Mouse (Mus musculus): ENCODE data around the gene Col6a4. TPM values are rescaled to one million over a fixed set of nuclear protein-coding genes. Genes with fewer than 3 reads are reported as not detected.

The Col6a4 gene
- polyA plus RNA-seq (2015; fragmentation: Nextera tagmentation; extraction: Ambion mirVana), result 0.22 and 0.51 TPM in 2 replicates

DNA sequence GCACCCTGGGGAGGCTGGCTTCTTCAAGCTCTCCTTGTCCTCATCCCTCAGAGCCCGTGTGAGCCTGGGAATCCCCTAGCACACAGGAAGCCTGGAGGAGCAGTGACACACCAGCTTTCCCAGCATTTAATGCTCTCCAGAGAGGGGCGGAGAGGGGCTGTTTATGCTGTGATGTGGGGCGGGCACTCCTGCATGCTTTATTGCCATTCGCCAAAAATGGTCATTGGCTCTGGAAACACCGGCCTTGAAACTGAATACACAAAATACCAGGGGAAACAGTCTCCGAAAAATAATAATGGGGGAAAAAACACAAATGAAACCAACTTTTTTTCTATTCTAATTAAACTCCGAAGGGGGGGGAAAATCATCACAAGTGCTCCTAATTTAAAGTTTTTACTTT is at the start of gene Col6a4:
Col6a4 (minus strand) TSS at position 101 of the 400 bp plus-strand sequence.
- ATAC-seq (ENCODE audit: low read depth), result no peak

DNA sequence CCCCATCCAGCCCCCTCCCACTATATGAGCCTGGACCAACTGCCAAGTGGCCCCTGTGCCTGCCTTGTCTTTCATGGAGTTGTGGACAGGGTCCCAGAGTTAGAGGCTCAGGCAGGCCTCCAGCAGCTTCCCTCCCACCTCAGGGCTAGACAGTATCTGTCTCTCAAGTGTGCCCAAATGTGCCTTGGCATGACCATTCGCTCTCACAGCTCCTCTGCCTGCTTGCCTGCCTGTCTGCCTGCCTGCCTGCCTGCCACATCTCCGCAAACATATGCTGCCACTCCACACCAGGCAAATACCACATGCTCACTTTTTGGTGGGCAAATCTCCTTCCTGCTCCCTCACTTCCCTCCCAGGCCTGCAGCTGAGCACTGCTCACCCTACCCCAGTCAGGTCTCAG is 49.0 kb upstream of the Col6a4 start:
- H3K4me1 ChIP-seq (replicated peaks), result peaks cover 63% of the 10 kb centered on the region
- H3K9ac ChIP-seq, result no peak overlapping the region
- no peak overlapping the region for H3K4me3 ChIP-seq
- ATAC-seq (ENCODE audit: low read depth), result no peak
- H3K9me3 ChIP-seq, result no peaks in the 10 kb centered on the region
- H3K36me3 ChIP-seq, result no peaks in the 10 kb centered on the region
- no peak overlapping the region for H3K4me2 ChIP-seq
- 84% methylated on average over 2 of the region's 2 CpGs for WGBS
- H3K27me3 ChIP-seq, result no peaks in the 10 kb centered on the region
- no peak overlapping the region; the same call in 1 of the 2 replicates for H3K27ac ChIP-seq (replicated peaks)

More for the DNA sequence above, at the start of gene Col6a4:
- 50% methylated on average over 7 of the region's 7 CpGs for WGBS
- Histone ChIP-seq H3K4me1 (replicated peaks) (0 out of 2 replicates have a peak, but pooled peaks cover 6% of the 10 kb centered on the region), H3K9me3 (no peaks in the 10 kb centered on the region), H3K36me3 (no peaks in the 10 kb centered on the region), H3K4me3 (no peak within 1 kb of the TSS), H3K27ac (replicated peaks) (no peak within 1 kb of the TSS), H3K9ac (no peak within 1 kb of the TSS), H3K4me2 (no peak within 1 kb of the TSS), H3K27me3 (no peaks in the 10 kb centered on the region)

DNA sequence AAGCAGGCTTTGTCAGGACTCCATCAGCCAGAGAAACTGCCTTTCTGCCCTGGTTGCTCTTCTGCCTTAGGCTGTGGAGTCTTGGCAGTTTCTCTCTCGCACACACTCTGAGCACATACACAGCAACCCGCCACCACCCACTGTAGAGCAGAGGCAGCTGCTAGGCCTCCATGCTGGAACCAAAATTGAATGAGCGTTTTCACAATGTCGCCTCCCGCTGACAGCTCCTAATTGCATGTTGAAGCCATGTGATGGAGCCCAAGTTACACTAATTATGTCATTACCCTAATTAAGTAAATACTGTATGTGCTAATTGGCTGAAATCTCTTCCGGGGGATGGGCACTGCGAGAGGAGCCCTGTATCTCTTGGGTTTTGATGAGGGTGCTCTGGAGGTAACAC is 47.6 kb upstream of the Col6a4 start:
- Histone ChIP-seq H3K4me2 (no peak overlapping the region), H3K9ac (no peak overlapping the region), H3K4me3 (no peak overlapping the region), H3K36me3 (no peaks in the 10 kb centered on the region), H3K27ac (replicated peaks) (peak overlapping the region; percentile 85), H3K9me3 (no peaks in the 10 kb centered on the region), H3K27me3 (no peaks in the 10 kb centered on the region), H3K4me1 (replicated peaks) (peaks cover 64% of the 10 kb centered on the region)
- ATAC-seq (ENCODE audit: low read depth), result no peak
- WGBS, result 55% methylated on average over 7 of the region's 7 CpGs

DNA sequence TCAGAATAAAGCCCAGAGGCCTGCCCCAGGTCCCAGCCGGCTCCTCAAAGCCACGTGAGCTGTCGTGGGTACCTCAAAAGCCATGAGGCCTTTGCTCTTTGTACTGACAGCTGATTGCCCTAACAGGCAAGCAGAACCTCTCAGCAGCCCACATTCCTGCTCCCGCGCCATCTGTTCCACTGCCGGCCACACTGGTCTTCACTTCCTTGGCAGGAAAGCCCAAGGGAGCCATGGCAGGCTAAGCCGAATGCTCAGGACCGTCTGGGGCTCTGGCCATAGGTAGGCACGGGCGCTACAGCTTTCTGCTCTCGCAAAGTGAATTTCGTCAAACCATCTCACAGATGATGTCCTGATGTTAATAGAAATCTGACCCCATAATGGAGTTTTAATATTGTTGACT is 45.4 kb upstream of the Col6a4 start:
- Histone ChIP-seq H3K4me2 (no peak overlapping the region), H3K4me3 (no peak overlapping the region), H3K9me3 (no peaks in the 10 kb centered on the region), H3K36me3 (no peaks in the 10 kb centered on the region), H3K27ac (replicated peaks) (peak overlapping the region; percentile 62), H3K9ac (no peak overlapping the region), H3K4me1 (replicated peaks) (peaks cover 62% of the 10 kb centered on the region), H3K27me3 (no peaks in the 10 kb centered on the region)
- ATAC-seq (ENCODE audit: low read depth), result no peak
- 51% methylated on average over 12 of the region's 12 CpGs for WGBS

DNA sequence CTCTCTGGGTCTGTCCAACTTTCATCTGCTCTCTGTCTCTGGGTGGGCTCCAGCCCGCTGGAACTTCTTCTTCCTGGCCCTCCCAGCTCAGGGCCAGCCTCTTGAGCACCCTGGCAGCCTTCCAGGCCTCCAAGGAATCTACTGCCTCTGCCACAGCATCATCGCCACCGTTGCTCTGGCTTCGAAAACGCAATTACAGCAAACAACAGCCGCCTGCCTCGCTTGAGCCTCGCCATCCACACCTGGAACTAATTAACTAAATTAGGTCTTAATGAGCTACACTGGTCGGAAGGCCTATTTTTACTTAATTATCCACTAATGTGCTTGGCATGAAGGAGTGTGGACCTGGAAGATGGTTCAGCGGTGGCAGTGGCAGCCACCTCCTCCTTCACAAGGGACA is 43.2 kb upstream of the Col6a4 start:
- Histone ChIP-seq H3K27me3 (no peaks in the 10 kb centered on the region), H3K9me3 (no peaks in the 10 kb centered on the region), H3K4me3 (no peak overlapping the region), H3K4me2 (no peak overlapping the region), H3K9ac (no peak overlapping the region), H3K36me3 (no peaks in the 10 kb centered on the region), H3K4me1 (replicated peaks) (peaks cover 58% of the 10 kb centered on the region), H3K27ac (replicated peaks) (peak overlapping the region; percentile 46)
- ATAC-seq (ENCODE audit: low read depth), result peak; percentile 57
- WGBS, result 26% methylated on average over 10 of the region's 10 CpGs

DNA sequence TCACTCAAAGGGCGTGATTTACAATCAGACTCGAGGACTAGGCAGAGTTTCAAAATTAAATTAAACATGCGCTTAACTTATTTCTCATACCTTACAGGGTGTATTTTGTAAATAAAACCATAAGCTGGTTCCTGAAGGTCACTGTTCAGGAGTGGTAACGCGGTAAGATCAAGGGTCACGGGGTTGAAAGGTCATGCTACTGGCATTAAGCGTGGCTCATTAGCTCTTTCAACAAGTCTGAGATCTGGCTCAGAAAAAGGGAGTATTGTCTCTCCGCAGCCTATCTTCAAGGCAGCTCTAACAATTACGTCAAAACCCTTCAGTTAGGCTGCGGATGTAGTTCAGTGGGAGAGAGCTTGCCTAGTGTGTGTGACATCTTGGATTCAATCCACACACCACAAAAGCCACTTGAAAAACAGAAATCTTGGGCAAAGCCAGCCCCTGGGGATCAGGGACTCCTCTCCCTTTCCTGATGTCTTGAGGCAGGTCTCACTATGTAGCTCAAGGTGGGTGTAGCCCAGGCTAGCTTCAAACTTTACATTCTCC is 41.2 kb upstream of the Col6a4 start:
- H3K9me3 ChIP-seq, result no peaks in the 10 kb centered on the region
- 38% methylated on average over 10 of the region's 10 CpGs for WGBS
- no peak for ATAC-seq (ENCODE audit: low read depth)

DNA sequence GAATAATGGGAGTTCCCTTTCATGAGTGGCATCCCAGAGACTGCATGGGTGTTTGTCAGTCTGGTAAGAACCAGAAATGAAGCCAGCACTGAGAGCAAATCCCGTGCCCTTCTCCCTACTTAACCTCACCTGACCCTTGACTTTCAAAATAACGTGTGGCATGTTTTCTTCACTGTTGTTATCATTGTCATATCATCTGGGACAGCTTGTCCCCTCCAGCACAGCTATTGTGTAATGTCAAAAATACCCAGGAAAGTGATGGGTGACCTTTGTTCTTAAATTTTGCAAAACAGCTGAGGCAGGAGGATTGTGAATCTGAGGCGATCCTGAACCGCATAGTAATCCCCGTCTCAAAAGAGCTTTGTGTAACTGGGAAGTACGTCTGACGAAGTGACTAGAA is 33.7 kb upstream of the Col6a4 start:
- no peak for ATAC-seq (ENCODE audit: low read depth)
- Histone ChIP-seq H3K4me2 (no peak overlapping the region), H3K4me1 (replicated peaks) (peaks cover 25% of the 10 kb centered on the region), H3K27me3 (no peaks in the 10 kb centered on the region), H3K36me3 (no peaks in the 10 kb centered on the region), H3K27ac (replicated peaks) (no peak overlapping the region), H3K9me3 (no peaks in the 10 kb centered on the region), H3K4me3 (no peak overlapping the region), H3K9ac (no peak overlapping the region)
- WGBS, result 88% methylated on average over 7 of the region's 7 CpGs

More for the DNA sequence above, 41.2 kb upstream of the Col6a4 start:
- Histone ChIP-seq H3K27ac (replicated peaks) (no peak overlapping the region), H3K4me1 (replicated peaks) (peaks cover 41% of the 10 kb centered on the region), H3K4me2 (no peak overlapping the region), H3K27me3 (no peaks in the 10 kb centered on the region), H3K9ac (no peak overlapping the region), H3K36me3 (no peaks in the 10 kb centered on the region), H3K4me3 (no peak overlapping the region)

DNA sequence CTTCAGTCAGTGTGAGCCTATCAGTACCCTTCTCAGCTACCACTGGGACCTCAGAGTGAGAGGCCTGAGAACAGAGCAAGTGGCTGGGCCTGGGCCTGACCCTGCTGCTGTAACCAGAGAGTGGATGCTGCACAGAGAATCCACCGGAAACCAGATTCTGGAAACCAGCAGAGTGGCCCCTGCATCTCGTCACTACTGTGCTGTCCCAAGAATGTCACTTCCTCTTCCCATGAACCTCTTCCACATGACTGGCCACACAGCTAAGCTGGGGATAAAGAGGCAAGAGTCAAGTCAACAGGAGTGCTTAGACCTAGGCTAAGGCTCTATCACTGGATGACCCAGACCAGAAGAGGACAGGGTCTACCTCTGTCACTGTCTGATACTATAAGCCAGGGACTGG is 32.5 kb upstream of the Col6a4 start:
- Histone ChIP-seq H3K4me2 (no peak overlapping the region), H3K4me3 (no peak overlapping the region), H3K27ac (replicated peaks) (no peak overlapping the region), H3K4me1 (replicated peaks) (peaks cover 25% of the 10 kb centered on the region), H3K9me3 (no peaks in the 10 kb centered on the region), H3K9ac (no peak overlapping the region), H3K36me3 (no peaks in the 10 kb centered on the region), H3K27me3 (no peaks in the 10 kb centered on the region)
- no peak for ATAC-seq (ENCODE audit: low read depth)
- WGBS, result 86% methylated on average over 2 of the region's 2 CpGs

DNA sequence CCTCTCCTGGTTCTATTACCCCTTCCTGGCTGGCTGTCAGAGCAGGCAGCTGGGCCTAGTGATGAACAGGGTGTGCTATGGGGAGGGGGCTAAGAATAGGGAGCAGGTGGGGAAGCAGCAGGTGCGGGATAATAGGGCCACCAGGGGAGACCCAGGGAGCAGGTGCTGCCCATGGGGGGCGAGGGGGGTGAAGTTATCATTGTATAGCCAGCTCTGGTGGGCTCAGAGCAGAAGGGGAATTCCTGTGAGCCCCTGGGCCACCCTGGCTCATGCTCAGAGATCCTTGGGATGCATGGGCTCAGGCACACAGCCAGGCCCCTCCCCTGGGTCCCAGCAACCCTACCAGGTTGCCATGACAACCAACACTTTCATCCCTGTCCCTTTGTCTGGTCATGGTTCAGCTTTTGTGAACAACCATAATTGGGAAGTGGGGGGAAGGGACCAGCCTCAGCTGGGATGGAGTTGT is 30.2 kb upstream of the Col6a4 start:
- H3K4me2 ChIP-seq, result no peak overlapping the region
- H3K9me3 ChIP-seq, result no peaks in the 10 kb centered on the region
- peak overlapping the region; percentile 80 for H3K27ac ChIP-seq (replicated peaks)
- H3K9ac ChIP-seq, result no peak overlapping the region
- ATAC-seq (ENCODE audit: low read depth), result peak; percentile 94
- H3K27me3 ChIP-seq, result no peaks in the 10 kb centered on the region
- no peaks in the 10 kb centered on the region for H3K36me3 ChIP-seq
- no peak overlapping the region for H3K4me3 ChIP-seq
- H3K4me1 ChIP-seq (replicated peaks), result peaks cover 25% of the 10 kb centered on the region
- 0% methylated on average over 2 of the region's 2 CpGs for WGBS

DNA sequence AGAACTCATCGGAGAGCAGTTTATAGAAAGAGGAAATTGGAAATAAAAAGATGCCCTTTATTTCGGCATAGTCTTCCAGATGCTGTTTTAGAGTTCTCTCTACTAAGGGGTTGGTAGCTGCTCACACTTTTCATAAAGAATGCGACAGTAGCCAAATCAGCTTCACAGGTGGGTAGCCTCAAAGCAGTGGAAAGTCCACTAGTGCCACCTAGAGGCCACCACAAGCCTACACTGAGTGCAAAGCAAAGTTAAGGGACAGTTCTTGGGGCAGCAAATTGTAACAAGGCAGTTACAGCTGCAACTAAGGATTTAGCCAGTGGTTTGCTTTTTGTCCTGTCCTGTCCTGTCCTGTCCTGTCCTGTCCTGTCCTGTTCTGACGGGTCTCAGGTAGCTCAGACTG is 27.0 kb upstream of the Col6a4 start:
- H3K9ac ChIP-seq, result no peak overlapping the region
- peaks cover 25% of the 10 kb centered on the region for H3K4me1 ChIP-seq (replicated peaks)
- H3K9me3 ChIP-seq, result 0 out of 2 replicates have a peak, but pooled peaks cover 4% of the 10 kb centered on the region
- H3K36me3 ChIP-seq, result no peaks in the 10 kb centered on the region
- 49% methylated on average over 4 of the region's 4 CpGs for WGBS
- no peaks in the 10 kb centered on the region for H3K27me3 ChIP-seq
- no peak overlapping the region for H3K27ac ChIP-seq (replicated peaks)
- no peak overlapping the region for H3K4me2 ChIP-seq
- H3K4me3 ChIP-seq, result no peak overlapping the region
- no peak for ATAC-seq (ENCODE audit: low read depth)

DNA sequence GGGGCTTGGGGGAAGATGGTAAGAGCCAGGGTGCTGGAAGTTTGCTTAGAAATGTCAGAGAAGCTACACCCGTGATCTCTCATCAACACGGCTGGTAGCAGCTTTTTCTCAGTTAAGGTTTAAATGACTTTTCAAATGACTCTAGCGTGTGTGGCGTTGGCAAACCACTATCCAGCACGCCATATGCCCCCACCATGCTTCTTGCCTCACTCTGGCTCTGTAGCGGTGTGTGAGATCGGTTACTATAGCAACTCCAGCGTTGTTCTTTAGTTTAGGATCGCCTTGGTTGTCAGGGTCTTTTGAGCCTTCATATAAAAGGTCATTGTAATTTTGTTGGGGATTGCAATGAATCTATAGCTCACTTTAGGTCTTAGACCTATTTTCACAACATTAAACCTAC is 22.5 kb upstream of the Col6a4 start:
- H3K9ac ChIP-seq, result no peak overlapping the region
- 54% methylated on average over 9 of the region's 9 CpGs for WGBS
- no peaks in the 10 kb centered on the region for H3K36me3 ChIP-seq
- no peak overlapping the region for H3K27ac ChIP-seq (replicated peaks)
- no peak for ATAC-seq (ENCODE audit: low read depth)
- no peak overlapping the region for H3K4me3 ChIP-seq
- H3K9me3 ChIP-seq, result 0 out of 2 replicates have a peak, but pooled peaks cover 4% of the 10 kb centered on the region
- H3K4me2 ChIP-seq, result no peak overlapping the region
- no peaks in the 10 kb centered on the region for H3K27me3 ChIP-seq
- H3K4me1 ChIP-seq (replicated peaks), result peaks cover 9% of the 10 kb centered on the region

DNA sequence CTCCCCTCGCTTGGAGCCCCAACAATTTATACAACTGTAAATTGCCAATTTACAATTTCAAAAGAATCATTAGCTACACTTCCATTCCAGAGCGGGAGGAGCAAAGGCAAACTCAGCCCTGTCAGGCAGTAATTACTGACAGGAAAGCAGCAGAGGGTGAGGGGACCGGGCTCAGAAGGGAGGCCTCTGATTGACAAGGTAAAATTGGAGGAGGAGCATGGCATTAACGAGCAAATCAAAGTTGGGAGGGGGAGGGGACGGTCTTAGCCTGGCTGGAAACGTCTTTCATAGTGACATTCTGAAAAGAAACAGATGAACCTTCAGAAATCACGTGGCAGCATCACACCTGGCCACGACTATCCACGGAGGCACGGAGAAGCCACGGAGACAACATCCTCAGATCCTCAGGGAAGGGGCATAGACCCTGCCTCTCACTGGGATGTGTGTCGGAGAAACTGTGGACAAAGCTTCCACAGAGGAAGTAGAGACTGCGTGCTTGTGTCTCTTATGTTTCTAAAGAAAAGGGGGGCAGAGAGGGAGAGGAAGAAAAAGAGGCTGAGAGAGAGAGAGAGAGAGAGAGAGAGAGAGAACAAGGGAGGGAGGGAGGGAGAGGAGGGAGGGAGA is 19.3 kb upstream of the Col6a4 start:
- no peak overlapping the region for H3K4me3 ChIP-seq
- H3K9ac ChIP-seq, result peak overlapping the region; percentile 38; the same call in 1 of the 2 replicates
- no peaks in the 10 kb centered on the region for H3K36me3 ChIP-seq
- H3K27ac ChIP-seq (replicated peaks), result no peak overlapping the region
- H3K4me2 ChIP-seq, result no peak overlapping the region
- peaks cover 9% of the 10 kb centered on the region for H3K4me1 ChIP-seq (replicated peaks)
- 33% methylated on average over 13 of the region's 13 CpGs for WGBS
- ATAC-seq (ENCODE audit: low read depth), result no peak
- peaks cover 6% of the 10 kb centered on the region; the same call in 1 of the 2 replicates for H3K9me3 ChIP-seq
- H3K27me3 ChIP-seq, result no peaks in the 10 kb centered on the region
